9 mouse cellular contexts compared by ENCODE assay signal in the genomic region with DNA sequence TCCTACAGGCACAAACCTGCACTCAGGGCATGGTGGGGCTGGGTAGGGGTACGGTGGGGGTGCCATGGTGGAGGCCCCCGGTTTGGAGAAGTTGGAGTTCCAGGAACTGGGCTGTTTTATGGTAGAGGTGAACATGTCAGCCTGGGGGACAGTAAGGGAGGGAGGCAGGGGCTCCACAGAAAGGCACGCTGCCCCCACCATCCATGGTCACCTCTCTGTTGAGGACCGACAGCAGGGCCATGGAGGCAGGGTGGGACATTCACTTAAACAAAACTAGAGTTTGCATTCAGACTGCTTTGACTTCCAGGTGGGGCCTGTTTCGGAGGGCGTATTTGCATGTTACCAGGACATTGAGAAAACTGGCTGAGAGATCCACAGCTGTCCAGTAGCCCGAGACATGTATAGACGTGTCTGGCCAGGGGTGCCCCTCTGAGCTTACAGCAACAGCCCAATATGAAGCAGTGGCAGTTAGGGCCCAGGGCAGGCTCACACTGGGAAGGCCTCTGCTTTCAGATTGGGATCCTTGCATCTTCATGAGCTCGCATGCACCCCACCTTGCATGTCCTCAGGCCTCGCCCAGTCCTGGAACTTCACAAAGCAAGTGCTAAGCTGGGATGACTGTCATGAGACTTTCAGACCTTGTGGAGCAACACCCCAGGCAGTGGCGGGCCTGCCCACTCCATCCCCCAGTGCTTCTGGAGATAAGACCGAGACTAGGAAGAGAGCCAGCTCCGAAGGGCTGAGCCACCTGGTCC. TPM values are rescaled to one million over a fixed set of nuclear protein-coding genes. Genes with fewer than 3 reads are reported as not detected.
A peak's percentile ranks its signal among the peaks of the same experiment; 100 is the strongest.
DNase-seq lines count a peak whose midpoint lies in the region; ATAC-seq and TF ChIP-seq lines count a peak whose summit lies in the region.
"Had no signal": no experiment of that assay in that cellular context is flagged by ENCODE, and none has a peak within 500 bp of the region (broad histone marks: within the 10 kb centered on the region; RNA-seq: fewer than 3 reads in every experiment).

No protein-coding gene starts in this region.

- ATAC-seq in erythroid progenitor cell, adult 5-6 weeks (replicated peaks; ENCODE audit: low FRiP score, poor library complexity, severe bottlenecking), result peak; percentile 48
- no peak for ATAC-seq in limb, embryonic 11.5 days (ENCODE audit: insufficient number of reproducible peaks, low FRiP score, low TSS enrichment, low read depth)
- ATAC-seq in stomach, postnatal 0 days (ENCODE audit: low FRiP score, low TSS enrichment), result peak; percentile 21

- no peaks in the 10 kb centered on the region for H3K27me3 ChIP-seq in E14TG2a.4 (ENCODE audit: insufficient read depth, low read length)
- no peaks in the 10 kb centered on the region for H3K27me3 ChIP-seq in limb, embryonic 11.5 days (ENCODE audit: control insufficient read depth, insufficient read depth, low read length)
- no peaks in the 10 kb centered on the region for H3K27me3 ChIP-seq in stomach, postnatal 0 days (ENCODE audit: control insufficient read depth, insufficient read depth, low read length)

- H3K4me2 ChIP-seq in limb, embryonic 11.5 days (ENCODE audit: low read depth, severe bottlenecking), result no peak overlapping the region
- peak overlapping the region; percentile 37 for H3K4me2 ChIP-seq in stomach, postnatal 0 days (replicated peaks; ENCODE audit: low read depth)

- H3K36me3 ChIP-seq in E14TG2a.4 (ENCODE audit: insufficient read depth, low read length), result no peaks in the 10 kb centered on the region
- no peaks in the 10 kb centered on the region for H3K36me3 ChIP-seq in limb, embryonic 11.5 days (ENCODE audit: control insufficient read depth, insufficient read depth, low read length)
- no peaks in the 10 kb centered on the region for H3K36me3 ChIP-seq in stomach, postnatal 0 days (ENCODE audit: control insufficient read depth, insufficient read depth, low read length)

- 69% methylated on average over 13 of the region's 13 CpGs for WGBS in limb, embryonic 11.5 days
- WGBS in stomach, postnatal 0 days, result 51% methylated on average over 13 of the region's 13 CpGs

- H3K4me1 ChIP-seq in E14TG2a.4 (replicated peaks; ENCODE audit: low read depth, low read length), result peaks cover 80% of the 10 kb centered on the region
- peaks cover 9% of the 10 kb centered on the region; the same call in 1 of the 2 replicates for H3K4me1 ChIP-seq in limb, embryonic 11.5 days (ENCODE audit: control insufficient read depth, insufficient read depth, low read length)
- peaks cover 19% of the 10 kb centered on the region for H3K4me1 ChIP-seq in stomach, postnatal 0 days (replicated peaks; ENCODE audit: control insufficient read depth, insufficient read depth)

- no peak for TF ChIP-seq EP300 in stomach, postnatal 0 days (optimal IDR thresholded peaks at IDR 0.05)

- no peaks in the 10 kb centered on the region for H3K9me3 ChIP-seq in E14TG2a.4 (ENCODE audit: low read length)
- no peaks in the 10 kb centered on the region for H3K9me3 ChIP-seq in limb, embryonic 11.5 days (ENCODE audit: control insufficient read depth, low read length)
- no peaks in the 10 kb centered on the region for H3K9me3 ChIP-seq in stomach, postnatal 0 days (ENCODE audit: control insufficient read depth, low read length)

- DNase-seq in 416B (ENCODE audit: low read depth), result peak; percentile 36
- DNase-seq in limb, embryonic 11.5 days (ENCODE audit: low spot score), result no peak
- DNase-seq in stomach, postnatal 0 days (ENCODE audit: low spot score), result peak; percentile 68
- DNase-seq in left cerebral cortex, adult 11 months (ENCODE audit: low spot score), result no peak
- no peak for DNase-seq in cerebellum, postnatal 36 days
- no peak for DNase-seq in neural tube, embryonic 10.5 days (ENCODE audit: extremely low spot score, low spot score)

- peak overlapping the region; percentile 76 for H3K4me3 ChIP-seq in E14TG2a.4 (replicated peaks; ENCODE audit: low read length)
- H3K4me3 ChIP-seq in limb, embryonic 11.5 days (ENCODE audit: low read depth, low read length), result no peak overlapping the region
- no peak overlapping the region for H3K4me3 ChIP-seq in stomach, postnatal 0 days (ENCODE audit: low read depth, low read length)

- no peak overlapping the region for H3K27ac ChIP-seq in limb, embryonic 11.5 days (replicated peaks; ENCODE audit: low read depth, low read length)
- peak overlapping the region; percentile 82 for H3K27ac ChIP-seq in stomach, postnatal 0 days (replicated peaks)

- TF ChIP-seq CTCF in E14TG2a.4 (conservative IDR thresholded peaks at IDR 0.05; ENCODE audit: low read length), result no peak
- no peak for TF ChIP-seq CTCF in stomach, postnatal 0 days (IDR thresholded peaks at IDR 0.05; ENCODE audit: low read depth)

- 0 out of 2 replicates have a peak overlapping the region, but pooled peaks have one; percentile 27 for H3K9ac ChIP-seq in limb, embryonic 11.5 days (ENCODE audit: low read length)
- H3K9ac ChIP-seq in stomach, postnatal 0 days (ENCODE audit: low read length), result peak overlapping the region; percentile 2

RNA-seq across cellular contexts. Expression of a gene that starts 8.7 kb away (rescaled TPM):
- total RNA-seq in erythroid progenitor cell, adult 5-6 weeks (2015; ENCODE audit: low replicate concordance), result 0.36 TPM in 1 of 2 replicates, not detected in the other
- 0.64 TPM in 1 of 2 replicates, not detected in the other for total RNA-seq in erythroid progenitor cell, adult 5-6 weeks (2017; ENCODE audit: low replicate concordance)
- 0.17 and 0.40 TPM in 2 replicates for polyA plus RNA-seq in limb, embryonic 11.5 days (2014; fragmentation: Nextera tagmentation; extraction: Ambion mirVana)
- polyA plus RNA-seq in stomach, postnatal 0 days (2015; fragmentation: Nextera tagmentation; extraction: Ambion mirVana), result 5.4 and 6.3 TPM in 2 replicates
- total RNA-seq: neutrophil, adult 5-6 weeks had no signal

RNA-seq across cellular contexts. Expression of a gene that starts 15.0 kb away (rescaled TPM):
- total RNA-seq in erythroid progenitor cell, adult 5-6 weeks (2015; ENCODE audit: low replicate concordance), result not detected in 2 replicates
- 0.51 TPM in 1 of 2 replicates, not detected in the other for total RNA-seq in erythroid progenitor cell, adult 5-6 weeks (2017; ENCODE audit: low replicate concordance)
- 7.0 and 7.6 TPM in 2 replicates for polyA plus RNA-seq in limb, embryonic 11.5 days (2014; fragmentation: Nextera tagmentation; extraction: Ambion mirVana)
- 6.8 and 7.0 TPM in 2 replicates for polyA plus RNA-seq in stomach, postnatal 0 days (2015; fragmentation: Nextera tagmentation; extraction: Ambion mirVana)

RNA-seq across cellular contexts. Expression of a gene that starts 33.3 kb away (rescaled TPM):
- total RNA-seq in erythroid progenitor cell, adult 5-6 weeks (2015; ENCODE audit: low replicate concordance), result 20.1 and 29.9 TPM in 2 replicates
- 8.9 and 14.0 TPM in 2 replicates for total RNA-seq in erythroid progenitor cell, adult 5-6 weeks (2017; ENCODE audit: low replicate concordance)
- polyA plus RNA-seq in limb, embryonic 11.5 days (2014; fragmentation: Nextera tagmentation; extraction: Ambion mirVana), result 2.8 TPM in 2 replicates
- 9.6 and 9.8 TPM in 2 replicates for polyA plus RNA-seq in stomach, postnatal 0 days (2015; fragmentation: Nextera tagmentation; extraction: Ambion mirVana)

RNA-seq across cellular contexts. Expression of a gene that starts 35.4 kb away (rescaled TPM):
- 170 and 180 TPM in 2 replicates for total RNA-seq in erythroid progenitor cell, adult 5-6 weeks (2015; ENCODE audit: low replicate concordance)
- total RNA-seq in erythroid progenitor cell, adult 5-6 weeks (2017; ENCODE audit: low replicate concordance), result 135 and 144 TPM in 2 replicates
- polyA plus RNA-seq in limb, embryonic 11.5 days (2014; fragmentation: Nextera tagmentation; extraction: Ambion mirVana), result 180 and 189 TPM in 2 replicates
- polyA plus RNA-seq in stomach, postnatal 0 days (2015; fragmentation: Nextera tagmentation; extraction: Ambion mirVana), result 37.5 and 41.6 TPM in 2 replicates

Comparison
In these comparisons a context has a peak if more than half of its experiments do, and no peak if none do; other contexts are left out.
1. DNase-seq: peak in 416B (single experiment) and stomach, postnatal 0 days (single experiment); none in limb, embryonic 11.5 days (single experiment), left cerebral cortex, adult 11 months (single experiment), cerebellum, postnatal 36 days (0 of 2) and neural tube, embryonic 10.5 days (single experiment).